Mouse (Mus musculus) liver, embryonic 11.5 days (tissue): ENCODE measurements around the gene Ccdc9. TPM values are rescaled to one million over a fixed set of nuclear protein-coding genes. Genes with fewer than 3 reads are reported as not detected.

Experiments
- ATAC-seq: fragments of 200-750 bp; cut with Nextera tagmentation; replicated peaks from 2 replicates; pipeline ENCODE4 v1.8.0; 2017; ENCODE audit warnings: moderate number of reproducible peaks, mild to moderate bottlenecking, moderate TSS enrichment, moderate library complexity; ENCODE audit not compliant: low FRiP score
- DNase-seq: peaks from one replicate; pipeline ENCODE4 v3.0.0-alpha.2; 2017; ENCODE audit warnings: low spot score
- H3K27ac ChIP-seq: fragments of 300-500 bp; sonication (generic); 2 replicates; pipeline ENCODE4 v1.5.1; 2014; ENCODE audit warnings: mild to moderate bottlenecking, low read depth, low read length, control low read depth
- H3K27me3 ChIP-seq: fragments of 300-500 bp; sonication (generic); replicated peaks from 2 replicates; pipeline ENCODE4 v1.6.1; 2014; ENCODE audit warnings: low read length, mixed read lengths; ENCODE audit not compliant: control insufficient read depth, insufficient read depth
- H3K36me3 ChIP-seq: fragments of 300-500 bp; sonication (generic); 2 replicates; pipeline ENCODE4 v1.6.1; 2014; ENCODE audit warnings: mild to moderate bottlenecking, low read length, moderate library complexity, mixed read lengths; ENCODE audit not compliant: control insufficient read depth, insufficient read depth
- H3K4me1 ChIP-seq: fragments of 300-500 bp; sonication (generic); replicated peaks from 2 replicates; pipeline ENCODE4 v1.6.1; 2014; ENCODE audit warnings: low read length, mixed read lengths; ENCODE audit not compliant: control insufficient read depth, insufficient read depth
- H3K4me2 ChIP-seq: fragments of 300-500 bp; sonication (generic); 2 replicates; pipeline ENCODE4 v1.6.1; 2014; ENCODE audit warnings: mild to moderate bottlenecking, control low read depth, moderate library complexity
- H3K4me3 ChIP-seq: fragments of 300-500 bp; sonication (generic); 2 replicates; pipeline ENCODE4 v1.5.1; 2014; ENCODE audit warnings: low read depth, low read length, control low read depth
- H3K9ac ChIP-seq: fragments of 300-500 bp; sonication (generic); 2 replicates; pipeline ENCODE4 v1.6.1; 2014; ENCODE audit warnings: low read depth, low read length, control low read depth
- H3K9me3 ChIP-seq: fragments of 300-500 bp; sonication (generic); 2 replicates; pipeline ENCODE4 v1.6.1; 2016; ENCODE audit warnings: low read length, inconsistent platforms, mixed read lengths; ENCODE audit not compliant: control insufficient read depth
- WGBS: fragments of 180-500 bp; shearing (Covaris S2); extraction: QIAGEN DNeasy Blood & Tissue Kit; methylation state at CpG from one replicate; pipeline ENCODE4 v1.1.7; 2014; 5-methylcytosine and 5-hydroxymethylcytosine counted together
- polyA plus RNA-seq: library from polyadenylated mRNA; unstranded; fragments of >200 nt; fragmentation: Nextera tagmentation; extraction: Ambion mirVana; gene quantifications from 2 replicates; pipeline ENCODE4 v1.2.1, GENCODE M21; 2014

Gene Ccdc9
- polyA plus RNA-seq, 1 experiment from 2014 or later, result 25.3 TPM

DNA sequence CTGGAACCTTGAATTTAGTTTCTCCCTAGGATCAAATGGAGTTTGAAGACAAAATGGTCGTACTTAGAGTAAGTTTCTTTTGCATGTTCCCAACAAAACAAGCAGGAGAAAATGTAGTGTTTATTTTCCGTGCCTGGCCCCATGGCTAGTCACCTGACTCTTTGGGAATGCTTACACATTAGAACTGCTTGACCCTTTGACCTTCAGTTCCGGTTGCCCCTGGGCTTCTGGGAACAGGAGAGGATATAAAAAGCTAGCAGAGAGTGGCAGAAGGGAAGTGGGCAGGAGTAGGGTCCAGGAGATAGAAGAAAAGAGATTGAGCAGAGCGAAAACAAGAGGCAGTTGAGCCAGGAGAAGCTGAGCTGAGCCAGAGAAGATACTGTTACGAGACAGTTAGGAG, 56.7 kb downstream of the Ccdc9 start:
- WGBS, result 38% methylated on average over 5 of the region's 5 CpGs
- Histone ChIP-seq H3K27ac (no peak overlapping the region), H3K4me2 (no peak overlapping the region), H3K27me3 (no peaks in the 10 kb centered on the region), H3K4me3 (no peak overlapping the region), H3K9ac (no peak overlapping the region), H3K4me1 (peaks cover 10% of the 10 kb centered on the region), H3K9me3 (no peaks in the 10 kb centered on the region; the same call in 1 of the 2 replicates), H3K36me3 (no peaks in the 10 kb centered on the region)
- DNase-seq, result no peak
- ATAC-seq, result 0 out of 2 replicates have a peak, but pooled peaks have one; percentile 36

Other genes with a start within 250 kb of the Ccdc9 start
- gene Bicra, start 238.9 kb downstream of the Ccdc9 start, polyA plus RNA-seq, result 5.3 and 7.3 TPM in 2 replicates
- not detected in 2 replicates for gene Zfp541, start 225.0 kb downstream of the Ccdc9 start, polyA plus RNA-seq
- 167 and 174 TPM in 2 replicates for gene Napa, start 188.3 kb downstream of the Ccdc9 start, polyA plus RNA-seq
- gene Kptn, start 166.9 kb downstream of the Ccdc9 start, polyA plus RNA-seq, result 20.2 and 20.7 TPM in 2 replicates
- gene Slc8a2, start 157.0 kb downstream of the Ccdc9 start, polyA plus RNA-seq, result 0.07 and 0.18 TPM in 2 replicates
- gene Meis3, start 111.7 kb downstream of the Ccdc9 start, polyA plus RNA-seq, result 14.2 and 17.7 TPM in 2 replicates
- 13.8 and 14.4 TPM in 2 replicates for gene Dhx34, start 64.8 kb downstream of the Ccdc9 start, polyA plus RNA-seq
- gene C5ar2, start 42.6 kb downstream of the Ccdc9 start, polyA plus RNA-seq, result 1.3 and 1.8 TPM in 2 replicates
- gene C5ar1, start 27.3 kb downstream of the Ccdc9 start, polyA plus RNA-seq, result 2.8 and 3.4 TPM in 2 replicates
- 9.3 and 10.6 TPM in 2 replicates for gene Inafm1, start 13.2 kb downstream of the Ccdc9 start, polyA plus RNA-seq
- gene Bbc3, start 21.6 kb upstream of the Ccdc9 start, polyA plus RNA-seq, result 4.7 and 6.4 TPM in 2 replicates
- gene Sae1, start 101.0 kb upstream of the Ccdc9 start, polyA plus RNA-seq, result 267 and 287 TPM in 2 replicates
- 14.1 and 18.6 TPM in 2 replicates for gene Zc3h4, start 114.1 kb upstream of the Ccdc9 start, polyA plus RNA-seq
- 54.4 and 54.5 TPM in 2 replicates for gene Tmem160, start 166.0 kb upstream of the Ccdc9 start, polyA plus RNA-seq
- gene Npas1, start 190.9 kb upstream of the Ccdc9 start, polyA plus RNA-seq, result 0.18 and 0.22 TPM in 2 replicates